Mouse (Mus musculus): ENCODE data around the gene Frmd4a.

Frmd4a gene

GRCm38 (mm10) chr2:4286390-4286901, 268.9 kb downstream of the Frmd4a start:
- no peak for DNase-seq (ENCODE audit: low read depth, low spot score)

- DNase-seq (ENCODE audit: low read depth, low spot score), result no peak
Observed at GRCm38 (mm10) chr2:4290475-4290874, 273.0 kb downstream of the Frmd4a start.

GRCm38 (mm10) chr2:4291100-4291499, 273.6 kb downstream of the Frmd4a start:
- DNase-seq (ENCODE audit: low read depth, low spot score), result no peak

GRCm38 (mm10) chr2:4291671-4292070, 274.2 kb downstream of the Frmd4a start:
- DNase-seq (ENCODE audit: low read depth, low spot score), result no peak

GRCm38 (mm10) chr2:4293726-4294125, 276.2 kb downstream of the Frmd4a start:
- no peak for DNase-seq (ENCODE audit: low read depth, low spot score)

GRCm38 (mm10) chr2:4295641-4296040, 278.1 kb downstream of the Frmd4a start:
- no peak for DNase-seq (ENCODE audit: low read depth, low spot score)

- DNase-seq (ENCODE audit: low read depth, low spot score), result no peak
Observed at GRCm38 (mm10) chr2:4296881-4297280, 279.4 kb downstream of the Frmd4a start.

- DNase-seq (ENCODE audit: low read depth, low spot score), result no peak
Observed at GRCm38 (mm10) chr2:4298325-4299215, 281.1 kb downstream of the Frmd4a start.

- no peak for DNase-seq (ENCODE audit: low read depth, low spot score)
Observed at GRCm38 (mm10) chr2:4299593-4299992, 282.1 kb downstream of the Frmd4a start.

- no peak for DNase-seq (ENCODE audit: low read depth, low spot score)
Observed at GRCm38 (mm10) chr2:4300383-4300811, 282.9 kb downstream of the Frmd4a start.

GRCm38 (mm10) chr2:4300816-4301215, 283.3 kb downstream of the Frmd4a start:
- DNase-seq (ENCODE audit: low read depth, low spot score), result no peak

GRCm38 (mm10) chr2:4301256-4301655, 283.7 kb downstream of the Frmd4a start:
- DNase-seq (ENCODE audit: low read depth, low spot score), result no peak

GRCm38 (mm10) chr2:4301692-4302091, 284.2 kb downstream of the Frmd4a start:
- no peak for DNase-seq (ENCODE audit: low read depth, low spot score)

- no peak for DNase-seq (ENCODE audit: low read depth, low spot score)
Observed at GRCm38 (mm10) chr2:4302119-4302518, 284.6 kb downstream of the Frmd4a start.

GRCm38 (mm10) chr2:4307076-4307475, 289.6 kb downstream of the Frmd4a start:
- no peak for DNase-seq (ENCODE audit: low read depth, low spot score)

GRCm38 (mm10) chr2:4314545-4314944, 297.0 kb downstream of the Frmd4a start:
- no peak for DNase-seq (ENCODE audit: low read depth, low spot score)

GRCm38 (mm10) chr2:4316589-4316988, 299.1 kb downstream of the Frmd4a start:
- DNase-seq (ENCODE audit: low read depth, low spot score), result peak; percentile 25

GRCm38 (mm10) chr2:4318134-4318533, 300.6 kb downstream of the Frmd4a start:
- no peak for DNase-seq (ENCODE audit: low read depth, low spot score)

- no peak for DNase-seq (ENCODE audit: low read depth, low spot score)
Observed at GRCm38 (mm10) chr2:4326241-4327010, 308.9 kb downstream of the Frmd4a start.

- no peak for DNase-seq (ENCODE audit: low read depth, low spot score)
Observed at GRCm38 (mm10) chr2:4327011-4327340, 309.5 kb downstream of the Frmd4a start.

GRCm38 (mm10) chr2:4332441-4332840, 314.9 kb downstream of the Frmd4a start:
- no peak for DNase-seq (ENCODE audit: low read depth, low spot score)

GRCm38 (mm10) chr2:4334201-4334600, 316.7 kb downstream of the Frmd4a start:
- DNase-seq (ENCODE audit: low read depth, low spot score), result no peak

GRCm38 (mm10) chr2:4334936-4335335, 317.4 kb downstream of the Frmd4a start:
- no peak for DNase-seq (ENCODE audit: low read depth, low spot score)
